Mouse (Mus musculus) T-helper 2 cell (primary cell): ENCODE data around the gene Hebp1.

Experiments
- in situ Hi-C: fragments of 300-600 bp; cut with MboI, MseI; formaldehyde crosslinking; loops from one replicate; pipeline ENCODE4 v1.15.1; 2025; ENCODE audit warnings: high pct_unique_total_duplicates

The Hebp1 gene

DNA sequence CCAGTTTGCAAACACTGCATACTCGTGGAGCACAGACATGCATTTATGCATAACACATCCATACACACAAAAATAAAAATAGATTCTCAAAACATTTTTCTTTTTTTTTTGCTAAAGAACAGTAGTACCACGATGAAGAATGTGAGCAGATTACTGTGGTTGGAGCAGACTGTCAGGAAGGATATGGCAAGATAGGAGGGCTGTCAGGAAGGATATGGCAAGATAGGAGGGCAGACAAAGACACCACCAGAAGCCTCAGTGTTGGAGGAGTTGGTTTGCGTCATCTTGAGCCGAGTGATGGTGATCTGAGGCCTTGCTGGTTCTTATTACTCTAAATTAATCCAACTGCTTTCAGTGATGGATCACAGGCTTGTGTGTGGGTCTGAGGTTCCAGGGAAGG lies 35.0 kb downstream of the Hebp1 start:
- in situ Hi-C loops = no loop called here

DNA sequence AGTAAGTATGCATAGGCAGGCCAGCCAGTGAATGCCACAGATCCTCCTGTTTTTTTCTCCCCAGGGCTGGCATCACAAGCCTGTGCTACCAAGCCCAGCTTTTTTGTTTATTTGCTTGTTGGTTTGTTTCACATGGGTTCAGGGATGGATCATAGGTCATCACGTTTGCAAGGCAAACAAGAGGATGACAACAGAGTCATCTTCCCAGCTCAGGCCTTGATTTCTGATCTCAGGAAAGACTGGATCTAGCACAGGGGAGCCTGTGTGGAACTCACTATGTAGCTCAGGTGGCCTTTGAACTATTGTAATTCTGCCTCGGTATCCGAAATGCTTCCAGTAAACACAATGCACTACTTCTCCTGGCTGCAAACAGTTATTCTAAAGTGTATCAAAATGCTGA lies 35.5 kb downstream of the Hebp1 start:
- in situ Hi-C loops = no loop called here

DNA sequence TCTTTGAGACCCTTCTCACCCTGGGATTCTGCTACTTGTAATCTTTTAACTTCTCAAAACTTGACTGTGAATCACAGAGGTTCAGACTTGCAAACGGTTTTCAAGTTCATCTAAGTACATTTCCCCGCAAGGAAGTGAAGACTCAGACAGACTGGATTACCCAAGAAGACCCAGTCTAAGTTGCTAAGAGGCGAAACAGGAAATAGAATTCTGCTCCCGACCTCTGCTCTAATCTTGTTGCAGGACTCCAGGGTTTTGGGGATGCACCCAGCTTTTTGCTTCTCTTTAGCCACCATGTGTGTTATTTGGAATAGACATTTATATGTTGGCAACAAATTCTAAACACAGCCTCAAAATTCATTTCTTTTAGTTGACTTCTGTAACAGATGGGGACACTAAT lies 36.5 kb downstream of the Hebp1 start:
- in situ Hi-C loops = no loop called here

GRCm38 (mm10) chr6:135158509-135158908 lies 39.3 kb downstream of the Hebp1 start:
- in situ Hi-C loops = loop anchor here (10.0 kb wide), 1 partner anchor 216 kb away; no protein-coding TSS in a partner anchor

GRCm38 (mm10) chr6:135157496-135157895 lies 40.3 kb downstream of the Hebp1 start:
- in situ Hi-C loops = loop anchor here (10.0 kb wide), 1 partner anchor 217 kb away; no protein-coding TSS in a partner anchor

GRCm38 (mm10) chr6:135156597-135156996 lies 41.2 kb downstream of the Hebp1 start:
- in situ Hi-C loops = loop anchor here (10.0 kb wide), 1 partner anchor 218 kb away; no protein-coding TSS in a partner anchor

GRCm38 (mm10) chr6:135153719-135154118 lies 44.1 kb downstream of the Hebp1 start:
- in situ Hi-C loops = loop anchor here (10.0 kb wide), 1 partner anchor 221 kb away; no protein-coding TSS in a partner anchor

GRCm38 (mm10) chr6:135150311-135150710 lies 47.5 kb downstream of the Hebp1 start:
- in situ Hi-C loops = loop anchor here (10.0 kb wide), 1 partner anchor 224 kb away; no protein-coding TSS in a partner anchor

DNA sequence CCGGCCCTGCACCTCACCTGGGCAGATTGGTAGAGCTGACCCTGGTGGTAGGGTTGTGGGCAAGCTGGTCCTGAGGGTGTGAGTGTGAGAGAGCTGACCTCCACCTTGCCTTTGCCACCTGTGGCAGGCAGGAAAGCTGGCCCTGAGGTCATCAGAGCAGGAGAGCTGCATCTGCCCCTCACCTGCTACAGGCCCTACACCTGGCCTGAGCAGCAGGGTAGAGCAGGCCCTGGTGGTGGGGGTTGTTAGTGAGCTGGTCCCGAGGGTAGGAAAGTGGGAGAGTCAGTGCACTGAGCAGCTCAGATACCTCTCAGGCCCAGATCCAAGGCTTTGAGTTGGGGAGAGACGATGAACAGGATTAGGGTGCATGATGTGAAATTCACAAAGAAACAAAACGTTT lies 48.1 kb downstream of the Hebp1 start:
- in situ Hi-C loops = loop anchor here (10.0 kb wide), 1 partner anchor 225 kb away; no protein-coding TSS in a partner anchor

GRCm38 (mm10) chr6:135149175-135149574 lies 48.6 kb downstream of the Hebp1 start:
- in situ Hi-C loops = no loop called here

GRCm38 (mm10) chr6:135148506-135148905 lies 49.3 kb downstream of the Hebp1 start:
- in situ Hi-C loops = no loop called here

DNA sequence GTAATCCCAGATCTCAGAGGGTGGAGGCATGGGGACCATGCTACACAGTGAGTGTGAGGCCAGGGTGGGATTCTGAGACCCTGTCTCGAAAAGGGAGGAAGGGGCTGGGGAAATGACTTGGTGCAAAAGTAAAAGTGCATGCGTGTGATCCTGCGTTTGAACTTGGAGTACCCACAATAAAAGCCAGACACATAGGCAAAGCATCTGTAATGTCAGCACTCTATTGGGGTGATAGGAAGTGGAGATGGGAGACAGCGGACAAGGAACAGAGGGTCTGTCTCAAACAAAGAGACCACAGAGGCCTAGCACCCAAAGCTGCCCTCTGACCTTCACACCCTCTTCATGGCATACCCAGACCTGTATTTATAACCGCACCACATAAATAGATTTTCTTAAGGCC lies 51.8 kb downstream of the Hebp1 start:
- in situ Hi-C loops = no loop called here

- in situ Hi-C loops = loop anchor here (5.0 kb wide), 1 partner anchor 57 kb away; no protein-coding TSS in a partner anchor
These were observed 53.3 kb downstream of the Hebp1 start for GRCm38 (mm10) chr6:135144516-135144915.

GRCm38 (mm10) chr6:135143151-135143550 lies 54.7 kb downstream of the Hebp1 start:
- in situ Hi-C loops = loop anchor here (5.0 kb wide), 1 partner anchor 56 kb away; no protein-coding TSS in a partner anchor

DNA sequence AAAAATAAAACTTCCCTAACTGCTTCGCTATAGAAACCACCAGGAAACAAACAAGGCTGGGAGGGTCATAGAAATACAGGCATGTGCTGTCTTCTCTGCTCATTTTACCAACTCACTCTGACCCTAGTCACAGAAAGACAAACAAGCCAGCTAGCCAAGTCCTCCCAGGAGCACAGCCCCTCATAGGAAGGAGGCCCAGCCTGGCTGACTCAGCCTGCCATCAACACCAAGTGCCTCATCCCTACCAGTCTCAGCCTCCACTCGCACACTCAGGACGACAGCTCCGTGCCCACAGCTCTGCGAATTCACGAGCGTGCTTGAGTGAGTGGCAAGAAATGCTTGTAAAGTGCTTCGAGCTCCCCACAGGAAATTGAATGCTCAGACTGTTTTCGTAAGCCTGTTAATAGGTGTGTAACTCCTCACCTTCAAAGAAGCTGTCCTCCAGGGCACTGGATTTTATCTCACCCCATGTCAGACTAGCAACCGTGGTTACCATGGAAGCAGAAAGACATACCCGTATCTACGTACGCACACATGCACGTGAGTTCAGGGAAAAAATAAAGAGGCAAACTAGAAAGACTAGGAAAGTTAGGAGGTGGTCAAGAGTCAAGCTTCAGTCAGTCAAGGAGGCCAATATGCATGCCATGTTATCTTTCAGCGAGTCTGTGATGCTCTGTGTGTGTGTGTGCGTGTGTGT lies 56.2 kb downstream of the Hebp1 start:
- in situ Hi-C loops = loop anchor here (5.0 kb wide), 1 partner anchor 54 kb away; no protein-coding TSS in a partner anchor

GRCm38 (mm10) chr6:135138746-135139145 lies 59.1 kb downstream of the Hebp1 start:
- in situ Hi-C loops = no loop called here

GRCm38 (mm10) chr6:135138207-135138606 lies 59.6 kb downstream of the Hebp1 start:
- in situ Hi-C loops = no loop called here

DNA sequence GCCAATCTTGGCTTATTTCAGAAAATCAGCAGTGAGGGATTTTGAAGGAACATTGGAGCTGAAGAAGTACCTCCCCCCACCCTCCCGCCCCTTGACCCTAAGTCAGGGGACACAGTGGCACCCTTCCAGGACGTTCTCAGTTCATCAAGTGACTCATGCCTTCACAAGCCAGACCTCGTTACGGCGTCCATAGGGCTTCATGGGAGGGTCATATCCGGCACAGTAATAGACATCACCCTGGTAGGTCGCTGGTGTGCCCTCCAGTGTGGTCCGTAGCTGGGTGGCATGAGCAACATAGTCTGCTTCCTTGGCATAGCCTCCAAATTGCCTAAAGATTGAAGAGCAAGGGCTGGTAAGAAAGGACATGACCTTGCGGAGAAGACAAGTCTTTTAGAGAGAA lies 60.1 kb downstream of the Hebp1 start:
- in situ Hi-C loops = no loop called here

DNA sequence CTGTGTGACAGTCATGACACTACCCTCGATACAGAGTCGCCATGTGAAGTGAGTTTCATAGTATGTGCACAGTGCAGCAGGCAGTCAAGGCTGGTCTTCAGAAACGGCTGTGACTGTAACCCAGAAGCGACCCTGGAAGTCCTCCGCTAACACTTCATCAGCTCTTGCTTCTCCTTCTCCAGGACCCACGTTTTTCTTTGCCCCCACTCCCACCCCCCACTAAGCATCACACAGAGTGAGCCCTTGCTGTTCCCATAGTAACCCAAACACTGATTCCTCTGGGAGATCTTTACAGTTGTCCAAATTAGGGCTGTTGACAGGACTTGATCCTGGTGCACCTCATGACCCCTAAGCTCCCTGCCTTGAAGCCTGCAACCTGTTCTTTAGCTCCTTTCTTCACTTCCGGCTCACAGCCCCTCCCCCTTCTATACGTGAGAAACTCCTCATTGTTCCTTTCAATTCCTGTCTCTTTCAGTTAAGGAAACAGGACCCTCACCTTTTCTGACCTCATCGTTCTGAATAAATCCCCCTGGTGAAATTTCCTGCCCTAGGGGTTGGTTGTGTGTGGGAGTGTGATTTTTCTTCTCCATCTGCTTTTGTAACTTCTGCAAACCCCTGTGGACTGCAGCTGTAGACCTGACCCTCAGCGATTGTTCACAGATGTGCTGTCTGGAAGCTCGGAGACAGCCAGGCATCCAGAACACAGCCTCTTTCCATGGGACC lies 61.2 kb downstream of the Hebp1 start:
- in situ Hi-C loops = no loop called here

- in situ Hi-C loops = no loop called here
These were observed 62.1 kb downstream of the Hebp1 start for GRCm38 (mm10) chr6:135135735-135136134.

GRCm38 (mm10) chr6:135133486-135133885 lies 64.3 kb downstream of the Hebp1 start:
- in situ Hi-C loops = no loop called here

- in situ Hi-C loops = no loop called here
These were observed 64.7 kb downstream of the Hebp1 start for GRCm38 (mm10) chr6:135133086-135133485.
